Mouse (Mus musculus): ENCODE measurements around the gene Slx1b. TPM values are rescaled to one million over a fixed set of nuclear protein-coding genes. Genes with fewer than 3 reads are reported as not detected.
"Not testable (repeated sequence)": the region's sequence is repeated elsewhere in the genome, so short reads cannot be mapped to it uniquely, and the experiment has no call there.

Slx1b gene
- polyA plus RNA-seq, 1 experiment from 2014 or later = 12.5 TPM

DNA sequence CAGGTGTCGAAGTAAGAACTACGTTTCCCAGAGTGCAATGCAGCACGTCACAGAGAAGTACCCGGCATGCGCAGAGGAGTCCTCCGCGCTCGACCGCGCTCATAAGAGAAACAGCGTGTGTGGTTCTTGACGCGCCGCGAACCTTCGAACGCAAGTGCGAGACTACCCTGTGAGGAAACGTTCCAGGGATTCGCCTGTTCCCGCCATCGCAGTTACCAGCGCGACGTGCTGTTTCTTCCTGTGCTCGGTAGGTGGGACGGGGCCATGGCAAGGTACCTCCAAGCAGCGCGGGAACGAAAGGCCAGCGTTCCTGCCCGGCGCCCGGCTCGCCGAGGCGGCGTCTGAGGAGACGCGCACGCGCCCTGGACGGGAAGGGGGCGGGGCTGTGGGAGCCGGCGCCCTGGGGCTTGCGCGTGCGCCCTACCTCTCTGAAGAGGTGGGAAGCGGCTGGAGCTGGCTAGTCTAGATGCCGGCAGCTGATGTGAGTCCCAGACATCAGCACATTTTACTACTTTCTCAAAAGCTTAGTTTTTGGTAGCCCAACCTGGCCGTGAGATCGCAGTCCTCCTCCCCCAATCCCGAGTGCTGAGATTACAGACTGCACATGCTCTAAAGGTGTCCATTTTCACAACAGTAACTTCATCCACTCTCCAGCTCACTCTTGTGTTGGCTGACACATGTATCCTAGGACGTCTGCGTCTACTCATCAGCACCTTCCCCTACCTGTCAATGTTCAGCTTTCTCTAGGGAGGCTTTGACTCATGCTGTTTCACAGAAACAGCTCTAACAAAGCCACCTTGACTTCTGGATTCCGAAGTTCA lies 46.1 kb downstream of the Slx1b start, which contains the start of gene Sgf29:
Gene Sgf29, plus strand, starts transcription at position 79 of the 821 bp plus-strand sequence.
- H3K36me3 ChIP-seq = no peaks in the 10 kb centered on the region
- ATAC-seq (ENCODE audit: insufficient number of reproducible peaks, low FRiP score, low TSS enrichment, low read depth) = peak; percentile 98
- WGBS = under 1% methylated on average over 57 of the region's 57 CpGs

DNA sequence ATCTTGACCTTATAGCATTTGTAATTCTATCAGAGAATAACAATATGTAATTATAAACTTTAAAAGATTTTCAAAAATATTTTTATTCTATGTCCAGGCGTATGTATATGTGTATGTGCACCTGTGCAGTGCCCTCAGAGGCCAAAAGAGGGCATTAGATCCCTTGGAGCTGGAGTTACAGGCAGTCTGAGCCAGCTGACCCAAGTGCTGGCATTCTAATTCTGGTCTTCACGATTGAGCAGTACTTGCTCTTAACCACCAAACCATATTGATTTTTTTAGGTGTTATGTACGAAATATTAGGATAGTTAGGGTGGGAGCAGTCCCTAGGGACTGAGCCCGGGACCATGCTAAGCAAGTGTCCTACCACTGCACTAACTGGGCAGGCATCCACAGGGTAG lies 47.1 kb downstream of the Slx1b start:
- Histone ChIP-seq H3K9ac (no peak overlapping the region), H3K27ac (replicated peaks) (no peak overlapping the region), H3K4me3 (replicated peaks) (peak overlapping the region; percentile 75; the same call in 1 of the 2 replicates), H3K27me3 (no peaks in the 10 kb centered on the region), H3K9me3 (replicated peaks) (no peaks in the 10 kb centered on the region), H3K36me3 (no peaks in the 10 kb centered on the region), H3K4me2 (replicated peaks) (peak overlapping the region; percentile 68), H3K4me1 (peaks cover 13% of the 10 kb centered on the region)
- 70% methylated on average over 4 of the region's 4 CpGs for WGBS
- ATAC-seq (ENCODE audit: insufficient number of reproducible peaks, low FRiP score, low TSS enrichment, low read depth) = no peak

More for the DNA sequence above, 46.1 kb downstream of the Slx1b start, which contains the start of gene Sgf29:
- peaks cover 13% of the 10 kb centered on the region for H3K4me1 ChIP-seq
- no peaks in the 10 kb centered on the region for H3K27me3 ChIP-seq
- H3K27ac ChIP-seq (replicated peaks) = peak within 1 kb of the TSS; percentile 97
- H3K4me3 ChIP-seq (replicated peaks) = peak within 1 kb of the TSS; percentile 75
- no peaks in the 10 kb centered on the region for H3K9me3 ChIP-seq (replicated peaks)
- peak within 1 kb of the TSS; percentile 74 for H3K9ac ChIP-seq
- peak within 1 kb of the TSS; percentile 68 for H3K4me2 ChIP-seq (replicated peaks)

DNA sequence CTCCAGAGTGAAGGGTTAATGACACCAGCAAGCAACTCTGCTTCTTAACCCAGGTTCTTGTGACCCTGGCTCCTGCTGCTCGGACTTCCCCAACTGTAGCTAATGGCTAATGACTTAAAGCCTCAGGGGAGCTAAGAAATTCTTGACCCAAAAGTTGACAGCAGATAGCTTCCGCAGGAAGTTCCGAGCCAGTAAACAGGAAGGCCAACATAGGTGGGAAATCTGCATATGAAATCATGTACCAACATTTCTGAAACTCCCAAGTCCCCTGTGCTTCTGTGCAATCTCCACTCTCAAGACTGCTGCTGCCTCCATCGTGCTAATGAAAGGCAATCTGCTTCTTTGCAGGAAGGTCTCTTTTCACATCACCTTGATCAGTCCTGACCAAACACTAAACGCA lies 49.9 kb downstream of the Slx1b start:
- Histone ChIP-seq H3K36me3 (no peaks in the 10 kb centered on the region), H3K4me3 (replicated peaks) (no peak overlapping the region), H3K9ac (no peak overlapping the region), H3K27me3 (no peaks in the 10 kb centered on the region), H3K27ac (replicated peaks) (no peak overlapping the region), H3K4me2 (replicated peaks) (no peak overlapping the region), H3K9me3 (replicated peaks) (no peaks in the 10 kb centered on the region), H3K4me1 (peaks cover 13% of the 10 kb centered on the region)
- 40% methylated on average over 5 of the region's 5 CpGs for WGBS
- no peak for ATAC-seq (ENCODE audit: insufficient number of reproducible peaks, low FRiP score, low TSS enrichment, low read depth)

DNA sequence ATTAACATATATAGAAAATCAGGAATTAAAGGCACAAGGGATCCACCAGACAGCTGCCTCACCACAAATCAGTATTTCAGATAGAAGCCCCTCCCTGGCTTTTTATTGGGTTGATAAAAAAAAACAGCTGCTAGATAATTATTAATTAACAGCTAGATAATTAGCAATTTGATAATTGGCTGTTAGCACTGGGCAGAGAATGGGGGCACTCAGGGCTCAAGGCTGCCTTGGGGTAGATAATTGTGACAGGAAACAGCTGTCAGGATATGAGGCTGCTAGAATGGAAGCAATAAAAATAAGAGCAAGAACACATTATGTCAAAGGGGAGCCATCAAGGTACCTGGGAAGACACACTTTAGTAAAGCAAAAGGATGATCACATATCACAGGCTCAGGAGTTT lies 50.7 kb downstream of the Slx1b start:
- H3K9me3 ChIP-seq (replicated peaks) = no peaks in the 10 kb centered on the region
- no peaks in the 10 kb centered on the region for H3K27me3 ChIP-seq
- no peak overlapping the region for H3K9ac ChIP-seq
- no peaks in the 10 kb centered on the region for H3K36me3 ChIP-seq
- H3K27ac ChIP-seq (replicated peaks) = no peak overlapping the region
- no peak for ATAC-seq (ENCODE audit: insufficient number of reproducible peaks, low FRiP score, low TSS enrichment, low read depth)
- H3K4me1 ChIP-seq = peaks cover 9% of the 10 kb centered on the region
- no peak overlapping the region for H3K4me3 ChIP-seq (replicated peaks)
- no peak overlapping the region for H3K4me2 ChIP-seq (replicated peaks)

DNA sequence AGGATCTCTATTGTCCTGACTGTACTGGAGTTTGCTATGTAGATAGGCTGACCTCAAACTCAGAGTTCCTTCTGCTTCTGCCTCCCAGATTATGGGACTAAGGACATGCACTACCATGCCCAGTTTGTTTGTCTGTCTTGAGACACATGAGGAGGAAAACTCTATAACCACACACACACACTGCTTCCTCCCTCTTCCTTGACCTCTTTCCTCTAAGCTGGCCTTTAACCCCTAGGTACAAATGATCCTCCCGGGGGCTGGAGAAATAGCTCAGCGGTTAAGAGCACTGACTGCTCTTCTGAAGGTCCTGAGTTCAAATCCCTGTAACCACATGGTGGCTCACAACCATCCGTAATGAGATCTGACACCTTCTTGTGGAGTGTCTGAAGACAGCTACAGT lies 51.2 kb downstream of the Slx1b start:
- H3K27ac ChIP-seq (replicated peaks) = no peak overlapping the region
- H3K9me3 ChIP-seq (replicated peaks) = no peaks in the 10 kb centered on the region
- 49% methylated on average over 3 of the region's 3 CpGs for WGBS
- no peaks in the 10 kb centered on the region for H3K27me3 ChIP-seq
- no peak overlapping the region for H3K4me3 ChIP-seq (replicated peaks)
- no peak for ATAC-seq (ENCODE audit: insufficient number of reproducible peaks, low FRiP score, low TSS enrichment, low read depth)
- no peaks in the 10 kb centered on the region for H3K36me3 ChIP-seq
- H3K4me2 ChIP-seq (replicated peaks) = no peak overlapping the region
- H3K4me1 ChIP-seq = peaks cover 6% of the 10 kb centered on the region
- no peak overlapping the region for H3K9ac ChIP-seq

DNA sequence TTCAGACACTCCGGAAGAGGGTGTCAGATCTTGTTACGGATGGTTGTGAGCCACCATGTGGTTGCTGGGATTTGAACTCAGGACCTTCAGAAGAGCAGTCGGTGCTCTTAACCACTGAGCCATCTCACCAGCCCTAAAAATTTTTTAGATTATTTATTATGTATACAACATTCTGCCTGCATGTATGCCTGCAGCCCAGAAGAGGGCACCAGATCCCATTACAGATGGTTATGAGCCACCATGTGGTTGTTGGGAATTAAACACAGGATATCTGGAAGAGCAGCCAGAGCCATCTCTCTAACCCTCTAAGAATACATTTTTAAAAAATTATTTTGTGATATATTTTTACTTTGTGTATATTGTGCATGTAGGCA lies 52.4 kb downstream of the Slx1b start:
- not testable (repeated sequence) for H3K36me3 ChIP-seq; H3K4me2 ChIP-seq (replicated peaks); H3K27ac ChIP-seq (replicated peaks); H3K9me3 ChIP-seq (replicated peaks); H3K4me1 ChIP-seq; H3K9ac ChIP-seq; ATAC-seq (ENCODE audit: insufficient number of reproducible peaks, low FRiP score, low TSS enrichment, low read depth); H3K4me3 ChIP-seq (replicated peaks); H3K27me3 ChIP-seq
- WGBS = 54% methylated on average over 3 of the region's 3 CpGs

DNA sequence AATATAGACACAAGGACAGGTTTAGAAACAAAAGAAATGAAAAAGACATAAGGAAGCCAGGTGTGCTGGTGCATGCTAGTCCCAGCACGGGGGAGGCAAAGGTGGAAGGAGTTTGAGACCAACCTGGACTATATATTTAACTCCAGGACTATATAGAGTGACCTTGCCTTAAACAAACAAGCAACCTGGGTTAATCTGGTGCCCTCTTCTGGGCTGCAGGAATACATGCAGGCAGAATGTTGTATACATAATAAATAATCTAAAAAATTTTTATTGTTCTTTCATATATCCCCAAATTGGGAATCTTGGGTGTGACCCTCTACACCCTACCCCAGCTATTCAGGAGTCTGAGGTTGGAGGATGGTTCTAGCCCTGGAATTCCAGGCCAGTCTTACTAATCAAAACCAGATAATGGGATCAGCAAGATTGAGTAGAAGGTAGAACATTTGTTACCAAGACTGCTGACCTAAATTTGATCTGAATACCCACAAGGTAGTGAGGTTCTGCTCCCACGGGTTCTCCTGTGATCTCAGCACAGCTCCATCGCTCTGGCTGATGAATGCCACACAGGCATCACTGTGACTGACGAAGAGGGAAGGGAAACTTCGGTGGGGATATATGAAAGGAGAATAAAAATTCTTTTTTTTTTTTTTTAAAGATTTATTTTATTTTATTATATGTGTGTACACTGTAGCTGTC lies 52.9 kb downstream of the Slx1b start:
- WGBS = 67% methylated on average over 5 of the region's 5 CpGs
- Histone ChIP-seq H3K4me3 (replicated peaks) (no peak overlapping the region), H3K27ac (replicated peaks) (no peak overlapping the region), H3K27me3 (no peaks in the 10 kb centered on the region), H3K4me1 (no peaks in the 10 kb centered on the region), H3K9ac (no peak overlapping the region), H3K9me3 (replicated peaks) (no peaks in the 10 kb centered on the region), H3K36me3 (no peaks in the 10 kb centered on the region), H3K4me2 (replicated peaks) (no peak overlapping the region)
- ATAC-seq (ENCODE audit: insufficient number of reproducible peaks, low FRiP score, low TSS enrichment, low read depth) = no peak

Other genes starting within 250 kb of the Slx1b start
- 103 and 140 TPM in 2 replicates for gene Atp2a1, start 232.7 kb downstream of the Slx1b start, polyA plus RNA-seq (2015; fragmentation: Nextera tagmentation; extraction: Ambion mirVana)
- gene Sh2b1, start 220.4 kb downstream of the Slx1b start, polyA plus RNA-seq (2015; fragmentation: Nextera tagmentation; extraction: Ambion mirVana) = 54.2 and 60.4 TPM in 2 replicates
- gene Tufm, start 208.4 kb downstream of the Slx1b start, polyA plus RNA-seq (2015; fragmentation: Nextera tagmentation; extraction: Ambion mirVana) = 129 and 130 TPM in 2 replicates
- 52.1 and 58.0 TPM in 2 replicates for gene Atxn2l, start 192.3 kb downstream of the Slx1b start, polyA plus RNA-seq (2015; fragmentation: Nextera tagmentation; extraction: Ambion mirVana)
- gene Eif3c, start 129.4 kb downstream of the Slx1b start, polyA plus RNA-seq (2015; fragmentation: Nextera tagmentation; extraction: Ambion mirVana) = 176 and 188 TPM in 2 replicates
- gene Apobr, start 110.8 kb downstream of the Slx1b start, polyA plus RNA-seq (2015; fragmentation: Nextera tagmentation; extraction: Ambion mirVana) = 1.4 and 1.5 TPM in 2 replicates
- gene Cln3, start 110.0 kb downstream of the Slx1b start, polyA plus RNA-seq (2015; fragmentation: Nextera tagmentation; extraction: Ambion mirVana) = 33.7 and 38.4 TPM in 2 replicates
- not detected in 2 replicates for gene Il27, start 100.8 kb downstream of the Slx1b start, polyA plus RNA-seq (2015; fragmentation: Nextera tagmentation; extraction: Ambion mirVana)
- gene Nupr1, start 64.9 kb downstream of the Slx1b start, polyA plus RNA-seq (2015; fragmentation: Nextera tagmentation; extraction: Ambion mirVana) = 38.5 and 40.4 TPM in 2 replicates
- 43.4 and 49.5 TPM in 2 replicates for gene Sgf29, start 46.5 kb downstream of the Slx1b start, polyA plus RNA-seq (2015; fragmentation: Nextera tagmentation; extraction: Ambion mirVana)
- gene Sult1a1, start 19.4 kb downstream of the Slx1b start, polyA plus RNA-seq (2015; fragmentation: Nextera tagmentation; extraction: Ambion mirVana) = 10.0 and 12.2 TPM in 2 replicates
- gene Bola2, start 383 bp downstream of the Slx1b start, polyA plus RNA-seq (2015; fragmentation: Nextera tagmentation; extraction: Ambion mirVana) = 121 TPM in 2 replicates
- 43.8 and 44.7 TPM in 2 replicates for gene Coro1a, start 12.0 kb upstream of the Slx1b start, polyA plus RNA-seq (2015; fragmentation: Nextera tagmentation; extraction: Ambion mirVana)
- 74.0 and 78.5 TPM in 2 replicates for gene Mapk3, start 63.8 kb upstream of the Slx1b start, polyA plus RNA-seq (2015; fragmentation: Nextera tagmentation; extraction: Ambion mirVana)
- gene Gdpd3, start 70.5 kb upstream of the Slx1b start, polyA plus RNA-seq (2015; fragmentation: Nextera tagmentation; extraction: Ambion mirVana) = 11.1 and 12.4 TPM in 2 replicates
- 145 and 148 TPM in 2 replicates for gene Ypel3, start 81.2 kb upstream of the Slx1b start, polyA plus RNA-seq (2015; fragmentation: Nextera tagmentation; extraction: Ambion mirVana)
- gene Tbx6, start 85.7 kb upstream of the Slx1b start, polyA plus RNA-seq (2015; fragmentation: Nextera tagmentation; extraction: Ambion mirVana) = 0.71 and 0.81 TPM in 2 replicates
- gene Ppp4c, start 96.7 kb upstream of the Slx1b start, polyA plus RNA-seq (2015; fragmentation: Nextera tagmentation; extraction: Ambion mirVana) = 232 and 234 TPM in 2 replicates
- 0.53 and 0.71 TPM in 2 replicates for gene Fam57b, start 101.9 kb upstream of the Slx1b start, polyA plus RNA-seq (2015; fragmentation: Nextera tagmentation; extraction: Ambion mirVana)
- gene 4930451I11Rik, start 135.9 kb upstream of the Slx1b start, polyA plus RNA-seq (2015; fragmentation: Nextera tagmentation; extraction: Ambion mirVana) = not detected in 2 replicates
- 0.85 and 1.6 TPM in 2 replicates for gene Doc2a, start 151.6 kb upstream of the Slx1b start, polyA plus RNA-seq (2015; fragmentation: Nextera tagmentation; extraction: Ambion mirVana)
- gene Hirip3, start 166.2 kb upstream of the Slx1b start, polyA plus RNA-seq (2015; fragmentation: Nextera tagmentation; extraction: Ambion mirVana) = 26.8 and 33.3 TPM in 2 replicates
- 84.4 and 92.0 TPM in 2 replicates for gene Ino80e, start 166.6 kb upstream of the Slx1b start, polyA plus RNA-seq (2015; fragmentation: Nextera tagmentation; extraction: Ambion mirVana)
- 50.4 and 50.6 TPM in 2 replicates for gene Taok2, start 188.9 kb upstream of the Slx1b start, polyA plus RNA-seq (2015; fragmentation: Nextera tagmentation; extraction: Ambion mirVana)
- 34.7 and 37.0 TPM in 2 replicates for gene Tmem219, start 227.1 kb upstream of the Slx1b start, polyA plus RNA-seq (2015; fragmentation: Nextera tagmentation; extraction: Ambion mirVana)
- 19.1 and 20.2 TPM in 2 replicates for gene Kctd13, start 233.1 kb upstream of the Slx1b start, polyA plus RNA-seq (2015; fragmentation: Nextera tagmentation; extraction: Ambion mirVana)

Data from embryonic facial prominence, embryonic 15.5 days (tissue).